Mouse (Mus musculus) intestine, embryonic 14.5 days (tissue): ENCODE data around the gene Ip6k2. TPM values are rescaled to one million over a fixed set of nuclear protein-coding genes. Genes with fewer than 3 reads are reported as not detected.

ENCODE experiments used
- ATAC-seq: fragments of 200-750 bp; cut with Nextera tagmentation; replicated peaks from 2 replicates; pipeline ENCODE4 v1.8.0; 2017; ENCODE audit warnings: low read depth, moderate number of reproducible peaks, moderate TSS enrichment, moderate library complexity; ENCODE audit not compliant: low FRiP score, low TSS enrichment
- DNase-seq: peaks from one replicate; pipeline ENCODE4 v3.0.0-alpha.2; 2018; ENCODE audit warnings: low spot score
- H3K27ac ChIP-seq: fragments of 300-500 bp; sonication (generic); 2 replicates; pipeline ENCODE4 v1.5.1; 2014; ENCODE audit warnings: low read depth, mild to moderate bottlenecking, control low read depth
- H3K27me3 ChIP-seq: fragments of 300-500 bp; sonication (generic); replicated peaks from 2 replicates; pipeline ENCODE4 v1.6.1; 2014; ENCODE audit warnings: low read length, control low read depth; ENCODE audit not compliant: control insufficient read depth, insufficient read depth
- H3K36me3 ChIP-seq: fragments of 300-500 bp; sonication (generic); 2 replicates; pipeline ENCODE4 v1.6.1; 2014; ENCODE audit warnings: low read length, control low read depth; ENCODE audit not compliant: control insufficient read depth, insufficient read depth
- H3K4me1 ChIP-seq: fragments of 300-500 bp; sonication (generic); replicated peaks from 2 replicates; pipeline ENCODE4 v1.6.1; 2014; ENCODE audit warnings: low read length, control low read depth, mixed read lengths; ENCODE audit not compliant: control insufficient read depth, insufficient read depth
- H3K4me2 ChIP-seq: fragments of 300-500 bp; sonication (generic); 2 replicates; pipeline ENCODE4 v1.6.1; 2014; ENCODE audit warnings: low read length
- H3K4me3 ChIP-seq: fragments of 300-500 bp; sonication (generic); 2 replicates; pipeline ENCODE4 v1.5.1; 2014; ENCODE audit warnings: low read depth, low read length, control low read depth, mixed read lengths
- H3K9ac ChIP-seq: fragments of 300-500 bp; sonication (generic); 2 replicates; pipeline ENCODE4 v1.6.1; 2014; ENCODE audit warnings: mild to moderate bottlenecking, low read length
- H3K9me3 ChIP-seq: fragments of 300-500 bp; sonication (generic); 2 replicates; pipeline ENCODE4 v1.6.1; 2016; ENCODE audit warnings: low read length, control low read depth; ENCODE audit not compliant: control insufficient read depth
- WGBS: fragments of 180-500 bp; shearing (Covaris S2); extraction: QIAGEN DNeasy Blood & Tissue Kit; methylation state at CpG from one replicate; pipeline ENCODE4 v1.1.7; 2014; 5-methylcytosine and 5-hydroxymethylcytosine counted together
- polyA plus RNA-seq: library from polyadenylated mRNA; unstranded; fragments of >200 nt; fragmentation: Nextera tagmentation; extraction: Ambion mirVana; gene quantifications from 2 replicates; pipeline ENCODE4 v1.2.1, GENCODE M21; 2014

Gene Ip6k2
- polyA plus RNA-seq = 107 and 110 TPM in 2 replicates

- H3K4me3 ChIP-seq = peak within 1 kb of the TSS; percentile 84
- peak within 1 kb of the TSS; percentile 98 for H3K9ac ChIP-seq
- no peaks in the 10 kb centered on the region for H3K27me3 ChIP-seq
- H3K4me2 ChIP-seq = peak within 1 kb of the TSS; percentile 95
- H3K4me1 ChIP-seq = peaks cover 29% of the 10 kb centered on the region
- DNase-seq (peak; percentile 96), ATAC-seq (peak; percentile 98)
- no peaks in the 10 kb centered on the region for H3K9me3 ChIP-seq
- peak within 1 kb of the TSS; percentile 87 for H3K27ac ChIP-seq
- peaks cover 9% of the 10 kb centered on the region; the same call in 1 of the 2 replicates for H3K36me3 ChIP-seq
- WGBS = under 1% methylated on average over 56 of the region's 56 CpGs
Observed at GRCm38 (mm10) chr9:108783548-108784463, at the start of gene Ip6k2. Gene Ip6k2 (plus strand): TSS chr9:108783796.

GRCm38 (mm10) chr9:108734626-108735025 is 49.0 kb upstream of the Ip6k2 start:
- H3K9ac ChIP-seq = no peak overlapping the region
- H3K36me3 ChIP-seq = peaks cover 34% of the 10 kb centered on the region
- H3K9me3 ChIP-seq = no peaks in the 10 kb centered on the region

GRCm38 (mm10) chr9:108739239-108739638 is 44.4 kb upstream of the Ip6k2 start:
- H3K27ac ChIP-seq = no peak overlapping the region
- ATAC-seq (no peak), DNase-seq (no peak)
- H3K4me3 ChIP-seq = no peak overlapping the region
- no peak overlapping the region for H3K4me2 ChIP-seq
- H3K4me1 ChIP-seq = no peaks in the 10 kb centered on the region
- H3K36me3 ChIP-seq = peaks cover 55% of the 10 kb centered on the region
- H3K9ac ChIP-seq = no peak overlapping the region
- no peaks in the 10 kb centered on the region for H3K27me3 ChIP-seq
- no peaks in the 10 kb centered on the region for H3K9me3 ChIP-seq
- WGBS = 34% methylated on average over 3 of the region's 3 CpGs

More at GRCm38 (mm10) chr9:108734626-108735025, 49.0 kb upstream of the Ip6k2 start:
- Histone ChIP-seq H3K4me3 (no peak overlapping the region), H3K27me3 (no peaks in the 10 kb centered on the region), H3K4me2 (no peak overlapping the region), H3K4me1 (no peaks in the 10 kb centered on the region), H3K27ac (no peak overlapping the region)
- DNase-seq (no peak), ATAC-seq (no peak)

GRCm38 (mm10) chr9:108740062-108740461 is 43.5 kb upstream of the Ip6k2 start:
- Histone ChIP-seq H3K27me3 (no peaks in the 10 kb centered on the region), H3K36me3 (peaks cover 52% of the 10 kb centered on the region), H3K4me3 (no peak overlapping the region), H3K4me2 (no peak overlapping the region), H3K27ac (no peak overlapping the region), H3K4me1 (no peaks in the 10 kb centered on the region), H3K9me3 (no peaks in the 10 kb centered on the region), H3K9ac (no peak overlapping the region)
- DNase-seq = no peak
- WGBS = 88% methylated on average over 1 of the region's 1 CpGs
- no peak for ATAC-seq

GRCm38 (mm10) chr9:108742048-108742447 is 41.5 kb upstream of the Ip6k2 start:
- Histone ChIP-seq H3K27ac (no peak overlapping the region), H3K36me3 (peaks cover 57% of the 10 kb centered on the region), H3K9ac (no peak overlapping the region), H3K9me3 (no peaks in the 10 kb centered on the region), H3K4me2 (no peak overlapping the region), H3K4me3 (no peak overlapping the region), H3K4me1 (no peaks in the 10 kb centered on the region), H3K27me3 (no peaks in the 10 kb centered on the region)
- DNase-seq (no peak), ATAC-seq (no peak)
- 86% methylated on average over 9 of the region's 9 CpGs for WGBS

GRCm38 (mm10) chr9:108746876-108747499 is 36.6 kb upstream of the Ip6k2 start:
- ATAC-seq (no peak), DNase-seq (no peak)
- no peak overlapping the region for H3K4me2 ChIP-seq
- no peaks in the 10 kb centered on the region for H3K27me3 ChIP-seq
- peaks cover 62% of the 10 kb centered on the region for H3K36me3 ChIP-seq
- no peak overlapping the region for H3K27ac ChIP-seq
- 87% methylated on average over 14 of the region's 14 CpGs for WGBS
- no peak overlapping the region for H3K4me3 ChIP-seq
- H3K9ac ChIP-seq = no peak overlapping the region
- no peaks in the 10 kb centered on the region for H3K4me1 ChIP-seq
- H3K9me3 ChIP-seq = no peaks in the 10 kb centered on the region

GRCm38 (mm10) chr9:108747694-108748093 is 35.9 kb upstream of the Ip6k2 start:
- DNase-seq (no peak), ATAC-seq (no peak)
- H3K36me3 ChIP-seq = peaks cover 55% of the 10 kb centered on the region
- H3K9ac ChIP-seq = no peak overlapping the region
- no peaks in the 10 kb centered on the region for H3K4me1 ChIP-seq
- H3K27me3 ChIP-seq = no peaks in the 10 kb centered on the region
- H3K4me3 ChIP-seq = no peak overlapping the region
- no peaks in the 10 kb centered on the region for H3K9me3 ChIP-seq
- WGBS = 80% methylated on average over 3 of the region's 3 CpGs
- no peak overlapping the region for H3K4me2 ChIP-seq
- no peak overlapping the region for H3K27ac ChIP-seq

- no peak overlapping the region for H3K4me2 ChIP-seq
- peaks cover 47% of the 10 kb centered on the region for H3K36me3 ChIP-seq
- no peaks in the 10 kb centered on the region for H3K4me1 ChIP-seq
- H3K9me3 ChIP-seq = no peaks in the 10 kb centered on the region
- H3K4me3 ChIP-seq = no peak overlapping the region
- H3K27ac ChIP-seq = no peak overlapping the region
- ATAC-seq (no peak), DNase-seq (no peak)
- no peak overlapping the region for H3K9ac ChIP-seq
- no peaks in the 10 kb centered on the region for H3K27me3 ChIP-seq
- 84% methylated on average over 11 of the region's 11 CpGs for WGBS
Observed at GRCm38 (mm10) chr9:108748600-108749183, 34.9 kb upstream of the Ip6k2 start.
